ENCODE assay signal across 9 mouse cellular contexts in genomic region chr13:58938464-58938863, GRCm38 (mm10).
DNase-seq lines count a peak whose midpoint lies in the region; ATAC-seq lines count a peak whose summit lies in the region.
"Had no signal": no experiment of that assay in that cellular context is flagged by ENCODE, and none has a peak within 500 bp of the region (broad histone marks: within the 10 kb centered on the region; RNA-seq: fewer than 3 reads in every experiment).

No protein-coding gene starts in this region.

- 43% methylated on average over 4 of the region's 4 CpGs for WGBS in forebrain, embryonic 15.5 days
- whole genome bisulfite sequencing in forebrain, embryonic 12.5 days: 70% methylated on average over 4 of the region's 4 CpGs
- WGBS in stomach, embryonic 15.5 days: 53% methylated on average over 4 of the region's 4 CpGs

- peak; percentile 68 for DNase-seq in lung, postnatal 10 days
- DNase-seq in lung, adult 18-20 months: no peak
- peak; percentile 90 to 94 for DNase-seq in cerebellum, postnatal 10 days
- no peak for DNase-seq in thymus, postnatal 0 days (ENCODE audit: low spot score)

- no peak overlapping the region for H3K9ac ChIP-seq in forebrain, embryonic 15.5 days (replicated peaks)
- no peak overlapping the region for H3K9ac ChIP-seq in forebrain, embryonic 12.5 days
- no peak overlapping the region for H3K9ac ChIP-seq in stomach, embryonic 15.5 days
- H3K9ac ChIP-seq: neural tube, embryonic 13.5 days had no signal

- H3K27me3 ChIP-seq in forebrain, embryonic 15.5 days: no peaks in the 10 kb centered on the region
- no peaks in the 10 kb centered on the region for H3K27me3 ChIP-seq in forebrain, embryonic 12.5 days
- no peaks in the 10 kb centered on the region for H3K27me3 ChIP-seq in stomach, embryonic 15.5 days (replicated peaks)
- H3K27me3 ChIP-seq: neural tube, embryonic 13.5 days had no signal

- no peaks in the 10 kb centered on the region for H3K9me3 ChIP-seq in forebrain, embryonic 15.5 days
- no peaks in the 10 kb centered on the region for H3K9me3 ChIP-seq in forebrain, embryonic 12.5 days
- H3K9me3 ChIP-seq in stomach, embryonic 15.5 days: no peaks in the 10 kb centered on the region
- H3K9me3 ChIP-seq: neural tube, embryonic 13.5 days had no signal

- no peak overlapping the region for H3K4me3 ChIP-seq in forebrain, embryonic 15.5 days
- no peak overlapping the region for H3K4me3 ChIP-seq in forebrain, embryonic 12.5 days (replicated peaks)
- H3K4me3 ChIP-seq in stomach, embryonic 15.5 days (replicated peaks): no peak overlapping the region
- H3K4me3 ChIP-seq: neural tube, embryonic 13.5 days had no signal

- ATAC-seq in forebrain, embryonic 15.5 days (replicated peaks): peak; percentile 63; the same call in 1 of the 2 replicates
- ATAC-seq in forebrain, embryonic 12.5 days (ENCODE audit: low FRiP score): no peak
- ATAC-seq in stomach, embryonic 15.5 days (ENCODE audit: insufficient read depth, low FRiP score, low read depth): peak; percentile 14; the same call in 1 of the 2 replicates
- no peak for ATAC-seq in megakaryocyte, adult 5-6 weeks (ENCODE audit: poor library complexity, severe bottlenecking)

- H3K27ac ChIP-seq in forebrain, embryonic 15.5 days (replicated peaks): no peak overlapping the region
- no peak overlapping the region for H3K27ac ChIP-seq in forebrain, embryonic 12.5 days
- H3K27ac ChIP-seq in stomach, embryonic 15.5 days: no peak overlapping the region
- H3K27ac ChIP-seq: neural tube, embryonic 13.5 days had no signal

- no peaks in the 10 kb centered on the region for H3K36me3 ChIP-seq in forebrain, embryonic 15.5 days
- H3K36me3 ChIP-seq in forebrain, embryonic 12.5 days (replicated peaks): no peaks in the 10 kb centered on the region
- H3K36me3 ChIP-seq in stomach, embryonic 15.5 days: no peaks in the 10 kb centered on the region
- H3K36me3 ChIP-seq: neural tube, embryonic 13.5 days had no signal

- peaks cover 25% of the 10 kb centered on the region for H3K4me1 ChIP-seq in forebrain, embryonic 15.5 days
- peaks cover 29% of the 10 kb centered on the region for H3K4me1 ChIP-seq in forebrain, embryonic 12.5 days
- no peaks in the 10 kb centered on the region for H3K4me1 ChIP-seq in stomach, embryonic 15.5 days

- no peak overlapping the region for H3K4me2 ChIP-seq in forebrain, embryonic 15.5 days (replicated peaks)
- H3K4me2 ChIP-seq in forebrain, embryonic 12.5 days: no peak overlapping the region
- H3K4me2 ChIP-seq in stomach, embryonic 15.5 days: no peak overlapping the region
- H3K4me2 ChIP-seq: neural tube, embryonic 13.5 days had no signal

Comparison
In these comparisons a context has a peak if more than half of its experiments do, and no peak if none do; other contexts are left out.
1. ATAC-seq: peak in forebrain, embryonic 15.5 days (single experiment) and stomach, embryonic 15.5 days (single experiment); none in forebrain, embryonic 12.5 days (single experiment) and megakaryocyte, adult 5-6 weeks (single experiment).
2. DNase-seq: peak in lung, postnatal 10 days (single experiment) and cerebellum, postnatal 10 days (2 of 2); none in lung, adult 18-20 months (0 of 2) and thymus, postnatal 0 days (single experiment).